Mouse (Mus musculus) limb, embryonic 14.5 days (tissue): Measurements from ENCODE around the gene Plaur. TPM values are rescaled to one million over a fixed set of nuclear protein-coding genes. Genes with fewer than 3 reads are reported as not detected.
"Not testable (repeated sequence)": the region's sequence is repeated elsewhere in the genome, so short reads cannot be mapped to it uniquely, and the experiment has no call there.

Source experiments
- ATAC-seq: fragments of 200-750 bp; cut with Nextera tagmentation; 2 replicates; pipeline ENCODE4 v1.8.0; 2017; ENCODE audit warnings: low read depth, moderate number of reproducible peaks, moderate TSS enrichment; ENCODE audit not compliant: low FRiP score
- DNase-seq: peaks from one replicate; pipeline ENCODE4 v3.0.0-alpha.2; 2015; ENCODE audit warnings: low spot score
- H3K27ac ChIP-seq: fragments of 300-500 bp; sonication (generic); replicated peaks from 2 replicates; pipeline ENCODE4 v1.5.1; 2014; ENCODE audit warnings: low read depth, mild to moderate bottlenecking, low read length, moderate library complexity, mixed read lengths
- H3K27me3 ChIP-seq: fragments of 300-500 bp; sonication (generic); 2 replicates; pipeline ENCODE4 v1.6.1; 2014; ENCODE audit warnings: low read length, mixed read lengths; ENCODE audit not compliant: control insufficient read depth, insufficient read depth
- H3K36me3 ChIP-seq: fragments of 300-500 bp; sonication (generic); 2 replicates; pipeline ENCODE4 v1.6.1; 2014; ENCODE audit warnings: mild to moderate bottlenecking, low read length, moderate library complexity, mixed read lengths; ENCODE audit not compliant: control insufficient read depth, insufficient read depth
- H3K4me1 ChIP-seq: fragments of 300-500 bp; sonication (generic); 2 replicates; pipeline ENCODE4 v1.6.1; 2014; ENCODE audit warnings: antibody characterized with exemption, low read length, mixed read lengths; ENCODE audit not compliant: control insufficient read depth, insufficient read depth
- H3K4me2 ChIP-seq: fragments of 300-500 bp; sonication (generic); replicated peaks from 2 replicates; pipeline ENCODE4 v1.6.1; 2014; ENCODE audit warnings: low read depth, mild to moderate bottlenecking, low read length, moderate library complexity; ENCODE audit not compliant: severe bottlenecking
- H3K4me3 ChIP-seq: fragments of 300-500 bp; sonication (generic); replicated peaks from 2 replicates; pipeline ENCODE4 v1.5.1; 2014; ENCODE audit warnings: low read length
- H3K9ac ChIP-seq: fragments of 300-500 bp; sonication (generic); 2 replicates; pipeline ENCODE4 v1.6.1; 2014; ENCODE audit warnings: mild to moderate bottlenecking, low read depth, low read length, moderate library complexity; ENCODE audit not compliant: severe bottlenecking
- H3K9me3 ChIP-seq: fragments of 300-500 bp; sonication (generic); 2 replicates; pipeline ENCODE4 v1.6.1; 2016; ENCODE audit warnings: low read length; ENCODE audit not compliant: control insufficient read depth
- POLR2A ChIP-seq: fragments of 200-500 bp; IDR thresholded peaks from 2 replicates; pipeline ENCODE4 v1.8.0; 2012; ENCODE audit warnings: inconsistent platforms, mild to moderate bottlenecking, moderate library complexity, borderline replicate concordance; ENCODE audit not compliant: insufficient read depth, insufficient read length; ENCODE audit errors: extremely low read depth
- WGBS: fragments of 180-500 bp; shearing (Covaris S2); extraction: QIAGEN DNeasy Blood & Tissue Kit; methylation state at CpG from one replicate; pipeline ENCODE4 v1.1.7; 2014; 5-methylcytosine and 5-hydroxymethylcytosine counted together
- polyA plus RNA-seq, 2 experiments: library from polyadenylated mRNA; depleted of rRNA in 1 of 2; stranded (reverse) in 1 of 2; unstranded in 1 of 2; fragments of >200 nt; fragmentation: Nextera tagmentation in 1 of 2; extraction: Ambion mirVana in 1 of 2; gene quantifications; 2 replicates each; pipeline versions ENCODE4 v1.2.1 to v1.2.3; 2012 to 2014

The Plaur gene
- polyA plus RNA-seq, 2 experiments: 7.5 to 8.3 TPM

DNA sequence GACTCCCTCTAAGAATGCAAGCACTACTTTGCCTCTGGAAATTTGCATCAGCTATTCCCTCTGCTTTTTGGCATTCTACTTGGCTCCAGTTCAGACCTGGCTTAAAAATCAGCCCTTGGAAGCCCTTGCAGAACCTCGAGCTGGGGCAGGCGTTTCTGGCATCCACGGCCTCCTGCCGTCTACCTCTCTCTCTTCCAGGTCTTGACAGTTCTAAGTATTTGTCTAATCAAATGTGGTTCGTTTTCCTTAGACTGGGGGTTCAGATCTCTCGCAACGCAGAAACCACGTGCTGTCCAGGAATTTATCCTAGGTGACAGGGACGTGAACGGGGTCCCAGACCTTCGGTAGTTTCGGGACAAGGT is 44.2 kb downstream of the Plaur start:
- Histone ChIP-seq H3K27ac (peak overlapping the region; percentile 99), H3K4me3 (peak overlapping the region; percentile 83), H3K36me3 (no peaks in the 10 kb centered on the region), H3K4me2 (peak overlapping the region; percentile 76), H3K4me1 (peaks cover 15% of the 10 kb centered on the region), H3K9ac (peak overlapping the region; percentile 96), H3K27me3 (no peaks in the 10 kb centered on the region), H3K9me3 (no peaks in the 10 kb centered on the region)
- no peak for TF ChIP-seq POLR2A
- under 1% methylated on average over 12 of the region's 12 CpGs for WGBS
- ATAC-seq (0 out of 2 replicates have a peak, but pooled peaks have one; percentile 10), DNase-seq (peak; percentile 60)

DNA sequence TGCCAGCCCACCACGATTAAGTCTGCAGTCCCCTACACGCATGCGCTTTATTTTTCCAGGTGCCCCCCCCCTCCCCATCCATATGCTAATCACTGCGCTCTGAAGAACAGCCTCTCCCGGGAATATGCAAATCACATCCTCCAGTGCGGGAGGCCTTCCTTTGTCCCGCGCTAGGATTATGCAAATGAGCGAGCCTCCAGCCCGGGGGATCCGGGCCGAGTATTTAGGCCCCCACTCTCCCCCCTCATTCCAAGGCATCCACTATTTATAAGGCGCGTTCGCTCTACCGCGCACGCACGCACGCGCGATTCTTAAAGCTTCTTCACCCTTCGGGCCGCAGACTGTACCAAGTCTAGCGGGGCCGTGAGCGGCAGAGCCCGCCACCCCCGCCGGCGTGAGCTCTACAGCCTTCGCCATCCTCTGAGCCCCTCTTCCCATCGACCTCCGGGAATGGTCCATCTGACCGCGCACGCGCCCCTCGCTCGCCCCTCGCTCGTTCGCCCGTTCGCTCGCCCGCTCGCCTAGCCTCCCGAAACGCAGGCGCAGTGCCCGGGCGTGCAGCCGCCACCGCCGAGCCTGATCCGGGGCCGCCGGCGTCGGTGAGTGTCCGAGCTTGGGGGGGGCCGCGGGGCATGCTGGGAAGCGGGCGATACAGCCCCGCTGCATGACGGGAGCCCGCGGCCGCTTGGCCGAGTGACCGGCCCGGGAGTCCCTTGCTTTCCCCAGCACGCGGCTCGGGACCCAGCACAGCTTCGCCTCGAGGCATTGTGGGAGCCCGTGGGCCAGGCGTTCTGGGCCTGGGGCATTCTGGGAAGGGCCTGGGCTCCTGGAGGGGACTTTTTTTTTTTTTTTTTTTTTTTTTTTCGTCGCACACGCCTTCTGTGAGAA is 44.8 kb downstream of the Plaur start, which contains the start of gene Zfp428:
TSS of gene Zfp428 (plus strand) at position 169 of the 888 bp plus-strand sequence.
- DNase-seq (peak; percentile 89), ATAC-seq (peak; percentile 83)
- peak within 1 kb of the TSS; percentile 83 for H3K4me3 ChIP-seq
- TF ChIP-seq POLR2A: peak; percentile 89; the same call in 1 of the 2 replicates
- peak within 1 kb of the TSS; percentile 96 for H3K9ac ChIP-seq
- peaks cover 15% of the 10 kb centered on the region for H3K4me1 ChIP-seq
- no peaks in the 10 kb centered on the region for H3K36me3 ChIP-seq
- peak within 1 kb of the TSS; percentile 99 for H3K27ac ChIP-seq
- H3K27me3 ChIP-seq: no peaks in the 10 kb centered on the region
- no peaks in the 10 kb centered on the region for H3K9me3 ChIP-seq
- under 1% methylated on average over 75 of the region's 84 CpGs for WGBS
- peak within 1 kb of the TSS; percentile 76 for H3K4me2 ChIP-seq

DNA sequence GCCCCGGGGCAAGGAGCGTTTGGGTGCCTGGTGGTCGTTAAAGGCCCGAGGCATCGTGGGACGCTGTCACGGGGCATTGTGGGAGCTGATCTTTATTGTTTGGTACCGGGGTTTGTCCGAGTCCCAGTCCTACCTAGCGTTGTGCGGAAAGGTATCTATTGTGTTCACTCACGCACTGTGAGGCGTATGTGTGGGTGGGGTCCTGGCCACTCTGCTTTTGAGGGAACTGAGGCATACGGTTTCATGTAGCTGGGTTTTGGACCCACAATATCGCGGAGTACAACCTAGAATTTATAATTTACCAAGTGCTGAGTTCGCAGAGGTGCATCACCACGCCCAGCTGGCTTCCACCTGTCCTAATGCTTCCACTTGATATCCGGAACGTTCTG is 45.4 kb downstream of the Plaur start:
- DNase-seq (no peak), ATAC-seq (peak; percentile 7; the same call in 1 of the 2 replicates)
- H3K9me3 ChIP-seq: no peaks in the 10 kb centered on the region
- no peak for TF ChIP-seq POLR2A
- H3K27me3 ChIP-seq: no peaks in the 10 kb centered on the region
- peaks cover 15% of the 10 kb centered on the region for H3K4me1 ChIP-seq
- H3K4me3 ChIP-seq: peak overlapping the region; percentile 83
- no peaks in the 10 kb centered on the region; the same call in 1 of the 2 replicates for H3K36me3 ChIP-seq
- peak overlapping the region; percentile 99 for H3K27ac ChIP-seq
- H3K4me2 ChIP-seq: peak overlapping the region; percentile 76
- WGBS: under 1% methylated on average over 20 of the region's 20 CpGs
- H3K9ac ChIP-seq: peak overlapping the region; percentile 96

DNA sequence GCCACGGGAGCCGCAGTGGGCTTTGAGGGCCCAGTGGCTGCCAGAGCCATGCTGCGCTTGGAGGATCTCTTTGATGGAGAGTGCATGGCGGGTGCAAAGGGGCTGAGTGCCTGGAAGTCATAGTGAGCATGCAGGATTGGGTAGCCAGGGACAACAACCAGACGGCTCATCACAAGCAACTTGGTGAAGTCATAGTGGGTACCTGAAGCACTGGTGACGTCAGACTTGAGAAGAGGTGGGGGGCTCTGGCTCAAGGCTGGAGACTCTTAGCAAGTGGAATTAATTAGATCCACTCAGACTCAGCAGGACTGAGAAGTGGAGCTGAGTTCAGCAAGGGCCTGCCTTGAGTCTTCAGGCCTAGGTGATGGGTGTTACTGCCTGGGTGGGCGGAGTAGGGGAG is 50.1 kb downstream of the Plaur start, which contains the start of gene AC161166.1:
TSS of gene AC161166.1 (minus strand) at position 101 of the 400 bp plus-strand sequence.
- H3K4me1 ChIP-seq: no peaks in the 10 kb centered on the region
- H3K4me3 ChIP-seq: no peak within 1 kb of the TSS
- no peak within 1 kb of the TSS for H3K27ac ChIP-seq
- no peaks in the 10 kb centered on the region for H3K27me3 ChIP-seq
- 92% methylated on average over 7 of the region's 7 CpGs for WGBS
- ATAC-seq (no peak), DNase-seq (no peak)
- H3K36me3 ChIP-seq: peaks cover 15% of the 10 kb centered on the region
- H3K4me2 ChIP-seq: no peak within 1 kb of the TSS
- no peaks in the 10 kb centered on the region for H3K9me3 ChIP-seq
- no peak within 1 kb of the TSS for H3K9ac ChIP-seq
- no peak for TF ChIP-seq POLR2A

DNA sequence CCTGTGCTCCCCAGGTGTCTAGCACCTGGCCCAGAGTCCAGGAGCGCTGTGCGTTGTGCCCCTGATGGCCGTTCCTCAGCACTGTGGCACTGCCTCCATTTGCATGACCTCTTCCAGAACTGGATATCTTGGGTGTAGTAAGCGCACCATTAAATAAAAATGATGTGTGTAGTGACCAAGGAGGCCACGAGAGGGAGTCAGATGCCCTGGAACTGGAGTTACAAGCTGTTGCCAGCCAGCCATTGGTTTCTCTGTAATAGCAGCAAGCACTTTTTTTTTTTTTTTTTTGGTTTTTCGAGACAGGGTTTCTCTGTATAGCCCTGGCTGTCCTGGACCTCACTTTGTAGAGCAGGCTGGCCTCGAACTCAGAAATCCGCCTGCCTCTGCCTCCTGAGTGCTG is 54.0 kb downstream of the Plaur start:
- H3K27me3 ChIP-seq, DNase-seq, ATAC-seq, H3K9ac ChIP-seq, H3K9me3 ChIP-seq, H3K4me3 ChIP-seq, H3K27ac ChIP-seq, H3K4me2 ChIP-seq, H3K4me1 ChIP-seq: not testable (repeated sequence)
- peaks cover 15% of the 10 kb centered on the region for H3K36me3 ChIP-seq
- 70% methylated on average over 8 of the region's 8 CpGs for WGBS
